ENCODE assay signal across 8 mouse cellular contexts in the genomic region with DNA sequence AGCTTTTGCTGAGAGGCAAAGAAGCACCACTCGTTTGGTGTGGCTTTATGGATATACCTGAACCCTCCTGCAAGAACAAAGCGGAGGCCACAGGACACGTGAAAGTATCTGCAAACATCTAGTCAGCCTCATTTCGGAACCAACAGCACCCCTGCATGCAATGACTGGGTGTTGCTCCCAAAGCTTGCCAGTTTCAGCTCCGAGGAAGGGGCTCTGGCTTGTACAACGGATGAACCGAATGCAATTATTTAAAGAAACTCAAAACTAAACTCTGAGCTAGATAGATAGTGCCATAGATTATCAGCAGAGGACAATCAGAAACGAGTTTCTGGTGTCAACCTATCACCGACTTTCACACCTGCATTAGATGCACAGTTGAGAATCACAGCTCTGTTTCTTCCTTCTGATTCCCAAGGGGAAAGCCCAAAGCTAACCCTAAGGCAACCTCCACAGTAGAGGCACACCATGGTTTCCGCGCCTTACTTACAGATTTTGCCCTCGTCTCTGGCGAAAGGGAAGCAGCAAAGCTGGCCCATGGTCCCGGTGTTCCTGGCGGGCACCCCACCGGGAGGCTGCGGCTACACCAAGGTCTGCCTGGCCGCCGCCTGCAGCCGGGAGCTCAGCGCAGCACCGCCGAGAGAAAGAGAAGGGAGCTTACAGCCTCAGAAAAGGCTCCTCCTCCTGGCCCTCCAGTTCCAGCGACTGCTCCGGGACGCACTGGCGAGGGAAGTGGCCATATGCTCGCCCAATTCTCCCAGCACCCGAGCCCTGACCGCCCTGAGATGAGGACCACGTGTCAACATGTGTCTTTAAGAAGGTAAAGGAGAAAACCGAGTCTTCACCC.
DNase-seq lines count a peak whose midpoint lies in the region; ATAC-seq lines count a peak whose summit lies in the region.

No protein-coding gene starts in this region.

- H3K4me1 ChIP-seq in liver, embryonic 15.5 days (replicated peaks) = peaks cover 7% of the 10 kb centered on the region
- no peaks in the 10 kb centered on the region for H3K4me1 ChIP-seq in neural tube, embryonic 12.5 days

- 16% methylated on average over 32 of the region's 32 CpGs for WGBS in liver, embryonic 15.5 days (ENCODE audit: insufficient replicate concordance)
- WGBS in neural tube, embryonic 12.5 days = 16% methylated on average over 32 of the region's 32 CpGs

- peak overlapping the region; percentile 64 for H3K4me2 ChIP-seq in liver, embryonic 15.5 days
- H3K4me2 ChIP-seq in neural tube, embryonic 12.5 days (replicated peaks) = peak overlapping the region; percentile 75

- DNase-seq in ZHBTc4 (ENCODE audit: low read depth, low spot score) = peak; percentile 46
- peak; percentile 82 to 88 for DNase-seq in cerebellum, postnatal 14 days
- DNase-seq in frontal cortex, postnatal 14 days (ENCODE audit: low spot score in 2 of 2) = peak; percentile 35 to 63
- peak; percentile 62 for DNase-seq in heart, postnatal 4 days
- peak; percentile 60 to 71 for DNase-seq in kidney, postnatal 4 days
- peak; percentile 46 for DNase-seq in urinary bladder, postnatal 14 days (ENCODE audit: low spot score)

- H3K27ac ChIP-seq in liver, embryonic 15.5 days (replicated peaks) = no peak overlapping the region
- no peak overlapping the region for H3K27ac ChIP-seq in neural tube, embryonic 12.5 days

- peaks cover 23% of the 10 kb centered on the region for H3K27me3 ChIP-seq in liver, embryonic 15.5 days
- H3K27me3 ChIP-seq in neural tube, embryonic 12.5 days (replicated peaks) = no peaks in the 10 kb centered on the region

- ATAC-seq in liver, embryonic 15.5 days (ENCODE audit: insufficient read depth) = no peak
- peak; percentile 88 for ATAC-seq in neural tube, embryonic 12.5 days (ENCODE audit: low FRiP score, low read depth)

- no peaks in the 10 kb centered on the region for H3K36me3 ChIP-seq in liver, embryonic 15.5 days (replicated peaks)
- H3K36me3 ChIP-seq in neural tube, embryonic 12.5 days = no peaks in the 10 kb centered on the region

- H3K4me3 ChIP-seq in liver, embryonic 15.5 days (replicated peaks) = peak overlapping the region; percentile 42
- peak overlapping the region; percentile 34 for H3K4me3 ChIP-seq in neural tube, embryonic 12.5 days

- no peak overlapping the region for H3K9ac ChIP-seq in liver, embryonic 15.5 days
- H3K9ac ChIP-seq in neural tube, embryonic 12.5 days = peak overlapping the region; percentile 54

- no peaks in the 10 kb centered on the region for H3K9me3 ChIP-seq in liver, embryonic 15.5 days (replicated peaks)
- no peaks in the 10 kb centered on the region for H3K9me3 ChIP-seq in neural tube, embryonic 12.5 days
